Mouse (Mus musculus) kidney, adult 2 months (tissue): ENCODE measurements around the gene Tnxb. TPM values are rescaled to one million over a fixed set of nuclear protein-coding genes. Genes with fewer than 3 reads are reported as not detected.
"Not testable (repeated sequence)": the region's sequence is repeated elsewhere in the genome, so short reads cannot be mapped to it uniquely, and the experiment has no call there.

Source experiments
- DNase-seq: peaks from one replicate; pipeline ENCODE4 v3.0.0; 2021
- H3K27ac ChIP-seq: fragments of 200-500 bp; 2 replicates; pipeline ENCODE4 v1.5.1; 2012; ENCODE audit warnings: low read depth, low read length, control low read depth, inconsistent platforms; ENCODE audit not compliant: insufficient read depth
- H3K27me3 ChIP-seq: fragments of 200-500 bp; replicated peaks from 2 replicates; pipeline ENCODE4 v1.6.1; 2012; ENCODE audit warnings: mild to moderate bottlenecking, moderate library complexity, low read length, inconsistent platforms; ENCODE audit not compliant: control insufficient read depth, insufficient read depth
- H3K36me3 ChIP-seq: fragments of 200-500 bp; 2 replicates; pipeline ENCODE4 v1.6.1; 2012; ENCODE audit warnings: mild to moderate bottlenecking, moderate library complexity, low read length, inconsistent platforms; ENCODE audit not compliant: control insufficient read depth, insufficient read depth
- H3K4me1 ChIP-seq: fragments of 200-500 bp; 2 replicates; pipeline ENCODE4 v1.6.1; 2011; ENCODE audit warnings: low read length; ENCODE audit not compliant: control insufficient read depth, insufficient read depth
- H3K4me3 ChIP-seq: fragments of 200-500 bp; 2 replicates; pipeline ENCODE4 v1.5.1; 2011; ENCODE audit warnings: mild to moderate bottlenecking, low read depth, low read length, control low read depth; ENCODE audit not compliant: insufficient read depth
- CTCF ChIP-seq: fragments of 200-500 bp; conservative IDR thresholded peaks from 2 replicates; pipeline ENCODE4 v1.5.1; 2011; ENCODE audit warnings: low read depth, mild to moderate bottlenecking, control low read depth, low read length, moderate library complexity, mixed read lengths; ENCODE audit not compliant: insufficient read depth, insufficient read length
- POLR2A ChIP-seq: fragments of 200-500 bp; IDR thresholded peaks from one replicate; pipeline ENCODE4 v1.6.1; 2011; ENCODE audit warnings: low read depth, low read length, control low read depth
- WGBS: fragments of 180-500 bp; shearing (Covaris S2); methylation state at CpG from one replicate; pipeline ENCODE4 v1.1.7; 2018; 5-methylcytosine and 5-hydroxymethylcytosine counted together
- polyA plus RNA-seq: library from polyadenylated mRNA; depleted of rRNA; stranded (reverse); fragments of >200 nt; gene quantifications from 2 replicates; pipeline ENCODE4 v1.2.3, GENCODE M21; 2012; rRNA removed

Gene Tnxb
- polyA plus RNA-seq, 1 experiment = 5.5 TPM

DNA sequence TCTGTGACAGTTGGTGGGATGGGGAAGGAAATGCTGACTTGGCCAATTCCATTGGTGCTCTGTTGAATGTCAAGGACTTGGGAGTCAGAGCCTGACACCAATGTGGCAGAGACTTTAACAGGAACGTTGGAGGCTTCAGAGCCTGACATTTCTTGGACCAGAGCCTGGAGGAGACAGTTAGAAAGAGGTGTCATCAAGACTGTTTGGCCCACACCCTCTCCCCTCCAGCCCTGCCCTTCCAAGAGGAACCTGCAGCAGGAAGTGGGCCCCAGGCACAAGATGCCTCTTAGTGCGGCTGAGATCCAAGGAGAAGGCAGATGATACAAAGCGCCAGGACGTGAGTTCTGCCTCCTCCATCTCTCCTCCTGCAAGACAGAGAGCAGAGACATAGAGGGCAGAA, 69.9 kb downstream of the Tnxb start:
- Histone ChIP-seq H3K4me1 (no peaks in the 10 kb centered on the region), H3K27ac (no peak overlapping the region), H3K36me3 (no peaks in the 10 kb centered on the region), H3K4me3 (no peak overlapping the region), H3K27me3 (no peaks in the 10 kb centered on the region)
- TF ChIP-seq POLR2A = no peak
- TF ChIP-seq CTCF = no peak
- DNase-seq = no peak
- 53% methylated on average over 4 of the region's 4 CpGs for WGBS

DNA sequence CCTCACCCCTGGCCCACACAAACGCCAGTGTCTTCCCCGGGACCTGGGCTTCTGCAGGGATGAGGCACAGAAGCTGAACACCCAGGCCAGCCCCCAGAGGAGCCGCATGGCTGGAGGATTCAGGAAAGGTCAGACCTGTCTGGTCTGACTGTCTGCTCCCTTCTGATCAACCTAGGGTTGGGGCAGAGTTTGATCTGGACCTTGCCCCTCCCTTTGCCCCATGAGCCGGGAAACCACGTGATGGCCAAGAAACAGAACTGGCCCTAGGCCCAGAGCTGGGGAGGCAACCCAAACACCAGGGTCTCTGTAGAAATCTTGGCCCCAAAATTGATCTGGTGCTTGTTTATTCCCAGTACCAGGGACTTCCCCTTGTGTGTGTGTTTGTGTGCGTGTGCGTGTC, 73.4 kb downstream of the Tnxb start, which contains the start of gene C4b:
Gene C4b (minus strand): TSS at position 164 of the 400 bp plus-strand sequence.
- H3K36me3 ChIP-seq = no peaks in the 10 kb centered on the region
- no peaks in the 10 kb centered on the region for H3K27me3 ChIP-seq
- 62% methylated on average over 7 of the region's 7 CpGs for WGBS
- H3K27ac ChIP-seq = no peak within 1 kb of the TSS
- H3K4me3 ChIP-seq = no peak within 1 kb of the TSS
- TF ChIP-seq CTCF = no peak
- no peak for TF ChIP-seq POLR2A
- DNase-seq = peak; percentile 63
- no peaks in the 10 kb centered on the region for H3K4me1 ChIP-seq

DNA sequence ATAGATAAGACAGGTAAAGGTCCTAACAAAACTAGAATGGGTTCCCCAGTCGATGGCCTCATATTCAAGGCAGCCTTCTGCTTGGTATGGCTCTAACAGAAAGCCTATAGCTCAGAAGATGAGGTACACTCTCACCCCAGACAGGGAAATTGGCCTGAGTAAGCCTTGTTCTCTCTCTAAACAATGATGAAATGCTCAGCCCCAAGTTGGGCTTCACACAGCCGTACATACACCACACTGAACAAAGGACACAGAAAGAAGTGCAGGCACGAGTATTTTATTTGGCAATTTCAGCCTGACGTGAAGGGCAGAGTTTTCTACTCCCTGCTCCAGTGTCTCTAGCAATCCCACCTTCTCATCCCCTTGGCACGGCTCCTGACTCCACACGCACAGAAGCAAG, 73.9 kb downstream of the Tnxb start:
- no peaks in the 10 kb centered on the region for H3K36me3 ChIP-seq
- no peaks in the 10 kb centered on the region for H3K27me3 ChIP-seq
- no peak overlapping the region for H3K4me3 ChIP-seq
- H3K27ac ChIP-seq = no peak overlapping the region
- DNase-seq = no peak
- TF ChIP-seq CTCF (no peak; the same call in 1 of the 2 replicates), POLR2A (no peak)
- no peaks in the 10 kb centered on the region for H3K4me1 ChIP-seq
- 78% methylated on average over 6 of the region's 6 CpGs for WGBS

DNA sequence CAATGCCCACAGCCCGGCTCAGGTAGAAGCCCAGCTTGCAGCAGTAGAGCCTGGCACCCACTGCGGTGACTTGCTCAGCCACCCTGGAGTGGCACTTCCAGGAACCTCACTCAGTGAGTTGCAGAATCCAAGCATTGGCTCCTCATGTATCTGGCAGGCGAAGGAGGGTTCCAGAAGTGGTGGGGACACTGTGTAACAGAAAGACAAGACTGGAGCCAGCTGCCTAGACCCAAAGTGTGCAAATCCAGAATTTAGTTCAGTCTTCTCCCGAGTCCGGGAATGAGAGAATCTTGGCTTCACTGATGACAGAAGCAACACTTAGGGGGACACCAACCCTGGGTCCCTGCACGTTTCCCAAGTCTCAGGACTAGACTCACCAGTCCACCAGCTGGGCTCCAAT, 74.3 kb downstream of the Tnxb start:
- H3K4me1 ChIP-seq, H3K27ac ChIP-seq, H3K4me3 ChIP-seq, H3K27me3 ChIP-seq, DNase-seq, H3K36me3 ChIP-seq: not testable (repeated sequence)
- WGBS = 87% methylated on average over 6 of the region's 6 CpGs

DNA sequence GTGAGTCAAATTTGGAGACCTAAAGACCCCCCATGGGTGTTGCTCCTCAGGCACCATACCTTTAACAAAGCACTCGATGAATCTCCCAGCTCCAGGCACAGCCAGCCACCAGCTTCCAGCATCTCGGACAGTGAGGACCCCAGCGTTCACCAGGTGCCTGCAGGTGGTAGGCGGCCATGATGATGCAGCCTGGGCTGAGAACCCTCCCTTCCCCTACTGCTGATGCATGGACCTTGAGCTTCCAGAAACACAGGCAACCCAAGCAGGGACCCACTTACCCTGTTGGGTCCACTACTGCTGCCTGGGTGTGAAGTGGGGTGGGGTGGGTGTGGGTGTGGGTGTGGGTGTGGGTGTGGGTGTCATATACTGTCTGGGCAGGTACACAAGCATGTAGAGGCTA, 74.8 kb downstream of the Tnxb start:
- not testable (repeated sequence) for H3K4me1 ChIP-seq, H3K36me3 ChIP-seq, DNase-seq, H3K27me3 ChIP-seq, H3K4me3 ChIP-seq, H3K27ac ChIP-seq
- WGBS = 97% methylated on average over 4 of the region's 4 CpGs

DNA sequence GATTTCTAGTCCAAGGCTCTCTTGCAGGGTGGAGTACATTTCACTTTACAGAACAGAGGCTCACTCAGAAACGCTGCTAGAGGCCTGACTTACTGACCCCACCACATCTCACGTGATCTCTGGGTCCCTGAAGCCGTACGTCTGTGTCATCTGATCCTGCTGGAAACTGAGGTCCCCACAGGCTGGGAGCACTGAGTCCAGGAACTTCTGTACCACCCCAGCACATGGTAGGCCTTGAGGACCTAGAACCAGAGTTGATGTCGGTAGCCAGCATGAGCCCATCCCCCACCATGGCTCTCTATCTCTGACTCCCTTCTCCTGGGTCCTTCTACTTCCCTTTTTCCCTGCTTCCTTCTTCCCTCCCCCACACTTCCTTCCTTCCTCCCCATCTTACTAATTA, 76.2 kb downstream of the Tnxb start:
- no peak for DNase-seq
- no peak for TF ChIP-seq POLR2A
- no peak for TF ChIP-seq CTCF
- Histone ChIP-seq H3K36me3 (no peaks in the 10 kb centered on the region), H3K4me1 (no peaks in the 10 kb centered on the region), H3K27me3 (no peaks in the 10 kb centered on the region), H3K4me3 (no peak overlapping the region), H3K27ac (no peak overlapping the region)
- 50% methylated on average over 5 of the region's 5 CpGs for WGBS

DNA sequence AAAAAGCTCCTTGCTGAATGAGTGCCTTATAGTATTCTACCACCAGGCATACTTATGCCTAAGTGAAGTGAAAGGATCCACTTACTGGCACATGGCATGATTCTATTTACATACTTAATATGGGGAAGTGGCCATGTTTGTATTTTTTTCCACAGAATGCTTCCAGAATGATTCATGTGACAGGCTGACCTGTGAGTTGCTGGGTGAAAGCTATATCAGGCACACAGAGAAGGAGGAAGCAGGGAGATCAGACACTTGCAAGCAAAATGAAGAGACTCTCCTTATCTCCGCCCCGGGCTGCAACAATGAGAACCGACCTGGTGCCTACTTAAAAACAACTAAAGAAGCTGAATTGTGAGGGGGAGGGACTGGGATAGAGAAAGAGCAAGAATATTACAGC, 91.1 kb downstream of the Tnxb start:
- Histone ChIP-seq H3K4me1 (no peaks in the 10 kb centered on the region), H3K4me3 (no peak overlapping the region), H3K27ac (no peak overlapping the region), H3K27me3 (no peaks in the 10 kb centered on the region), H3K36me3 (no peaks in the 10 kb centered on the region)
- no peak for TF ChIP-seq CTCF
- no peak for TF ChIP-seq POLR2A
- DNase-seq = no peak
- 55% methylated on average over 3 of the region's 3 CpGs for WGBS

Other genes starting within 250 kb of the Tnxb start
- not detected in 2 replicates for gene Btnl4, start 193.2 kb upstream of the Tnxb start, polyA plus RNA-seq
- gene Btnl6, start 153.2 kb upstream of the Tnxb start, polyA plus RNA-seq = not detected in 2 replicates
- 14.4 and 18.4 TPM in 2 replicates for gene Notch4, start 106.3 kb upstream of the Tnxb start, polyA plus RNA-seq
- gene Gpsm3, start 80.7 kb upstream of the Tnxb start, polyA plus RNA-seq = 10.3 and 12.8 TPM in 2 replicates
- 51.3 and 56.2 TPM in 2 replicates for gene Pbx2, start 79.3 kb upstream of the Tnxb start, polyA plus RNA-seq
- gene Ager, start 72.7 kb upstream of the Tnxb start, polyA plus RNA-seq = 2.1 TPM in 2 replicates
- 208 and 256 TPM in 2 replicates for gene Rnf5, start 66.8 kb upstream of the Tnxb start, polyA plus RNA-seq
- 245 and 294 TPM in 2 replicates for gene Agpat1, start 66.3 kb upstream of the Tnxb start, polyA plus RNA-seq
- gene Egfl8, start 54.6 kb upstream of the Tnxb start, polyA plus RNA-seq = 5.1 and 5.3 TPM in 2 replicates
- gene Ppt2, start 42.0 kb upstream of the Tnxb start, polyA plus RNA-seq = 118 and 123 TPM in 2 replicates
- 2.7 and 3.2 TPM in 2 replicates for gene Prrt1, start 41.0 kb upstream of the Tnxb start, polyA plus RNA-seq
- gene Fkbpl, start 25.8 kb upstream of the Tnxb start, polyA plus RNA-seq = 5.5 and 5.8 TPM in 2 replicates
- gene Atf6b, start 23.4 kb upstream of the Tnxb start, polyA plus RNA-seq = 52.5 and 65.5 TPM in 2 replicates
- gene C4b, start 73.3 kb downstream of the Tnxb start, polyA plus RNA-seq = 4.7 and 6.8 TPM in 2 replicates
- gene Cyp21a1, start 134.0 kb downstream of the Tnxb start, polyA plus RNA-seq = 0.23 and 29.2 TPM in 2 replicates
- 35.7 and 36.7 TPM in 2 replicates for gene Stk19, start 166.4 kb downstream of the Tnxb start, polyA plus RNA-seq
- 52.6 and 59.2 TPM in 2 replicates for gene Dxo, start 166.5 kb downstream of the Tnxb start, polyA plus RNA-seq
- gene Skiv2l, start 179.7 kb downstream of the Tnxb start, polyA plus RNA-seq = 58.2 and 69.5 TPM in 2 replicates
- 24.2 and 26.2 TPM in 2 replicates for gene Nelfe, start 179.9 kb downstream of the Tnxb start, polyA plus RNA-seq
- gene Cfb, start 192.0 kb downstream of the Tnxb start, polyA plus RNA-seq = 191 and 199 TPM in 2 replicates
- gene Zbtb12, start 208.9 kb downstream of the Tnxb start, polyA plus RNA-seq = 9.4 and 10.8 TPM in 2 replicates
- gene Gm20547, start 211.5 kb downstream of the Tnxb start, polyA plus RNA-seq = 0.05 TPM in 1 of 2 replicates, not detected in the other
- gene C2, start 227.7 kb downstream of the Tnxb start, polyA plus RNA-seq = 62.9 and 73.4 TPM in 2 replicates
- 134 and 169 TPM in 2 replicates for gene Ehmt2, start 227.9 kb downstream of the Tnxb start, polyA plus RNA-seq
- 73.5 and 88.1 TPM in 2 replicates for gene Slc44a4, start 243.9 kb downstream of the Tnxb start, polyA plus RNA-seq